Mouse (Mus musculus): Measurements from ENCODE around the gene Fam3c. TPM values are rescaled to one million over a fixed set of nuclear protein-coding genes. Genes with fewer than 3 reads are reported as not detected.
A peak's percentile ranks its signal among the peaks of the same experiment; 100 is the strongest.

Fam3c gene
- polyA plus RNA-seq, 1 experiment: 84.3 TPM

GRCm38 (mm10) chr6:22288004-22288736, 67.9 kb downstream of the Fam3c start, which contains the start of gene Wnt16:
Wnt16 (plus strand) TSS chr6:22288227.
- Histone ChIP-seq H3K27ac (ENCODE audit: insufficient read depth, low read length) (no peak within 1 kb of the TSS), H3K4me1 (ENCODE audit: control insufficient read depth, insufficient read depth, low read length) (no peaks in the 10 kb centered on the region), H3K4me3 (ENCODE audit: low read depth, low read length) (peak within 1 kb of the TSS; percentile 31), H3K9ac (ENCODE audit: low read depth, poor library complexity, severe bottlenecking) (no peak within 1 kb of the TSS), H3K27me3 (ENCODE audit: control insufficient read depth, insufficient read depth, low read length, poor library complexity, severe bottlenecking) (0 out of 2 replicates have a peak, but pooled peaks cover 2% of the 10 kb centered on the region), H3K36me3 (ENCODE audit: control insufficient read depth, insufficient read depth, low read length, poor library complexity, severe bottlenecking) (no peaks in the 10 kb centered on the region), H3K9me3 (replicated peaks; ENCODE audit: control insufficient read depth, insufficient read depth, low read length, poor library complexity, severe bottlenecking) (no peaks in the 10 kb centered on the region)
- TF ChIP-seq POLR2A (IDR thresholded peaks at IDR 0.05; ENCODE audit: insufficient read depth, low read length): no peak
- no peak for TF ChIP-seq CTCF (IDR thresholded peaks at IDR 0.05; ENCODE audit: low read depth, low read length)

DNA sequence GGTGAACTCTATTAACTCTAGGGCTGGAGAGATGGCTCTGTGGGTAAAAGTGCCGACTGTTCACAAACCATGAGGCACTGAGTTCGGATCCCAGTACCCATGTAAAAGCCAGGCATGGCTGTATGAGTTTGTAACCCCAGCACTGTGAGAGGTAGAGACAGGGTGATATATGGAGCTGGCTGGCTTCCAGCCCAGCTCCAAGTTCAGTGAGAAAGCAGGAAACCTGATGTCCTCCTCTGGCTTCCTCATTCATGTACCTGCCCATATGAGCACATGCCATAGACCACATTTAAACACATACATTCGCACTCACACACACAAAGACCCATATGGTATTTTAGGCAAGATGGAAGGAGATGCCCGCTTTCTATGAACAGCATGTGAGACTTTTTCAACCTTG, 73.6 kb downstream of the Fam3c start:
- TF ChIP-seq CTCF (IDR thresholded peaks at IDR 0.05; ENCODE audit: low read depth, low read length): no peak
- TF ChIP-seq EP300 (IDR thresholded peaks at IDR 0.05; ENCODE audit: insufficient read depth, low read depth, low read length): no peak
- TF ChIP-seq POLR2A (IDR thresholded peaks at IDR 0.05; ENCODE audit: insufficient read depth, low read length): no peak
- Histone ChIP-seq H3K27ac (ENCODE audit: insufficient read depth, low read length) (no peak overlapping the region), H3K4me3 (ENCODE audit: low read depth, low read length) (no peak overlapping the region), H3K4me1 (ENCODE audit: control insufficient read depth, insufficient read depth, low read length) (no peaks in the 10 kb centered on the region), H3K9ac (ENCODE audit: low read depth, poor library complexity, severe bottlenecking) (no peak overlapping the region), H3K27me3 (ENCODE audit: control insufficient read depth, insufficient read depth, low read length, poor library complexity, severe bottlenecking) (no peaks in the 10 kb centered on the region), H3K36me3 (ENCODE audit: control insufficient read depth, insufficient read depth, low read length, poor library complexity, severe bottlenecking) (no peaks in the 10 kb centered on the region), H3K9me3 (replicated peaks; ENCODE audit: control insufficient read depth, insufficient read depth, low read length, poor library complexity, severe bottlenecking) (no peaks in the 10 kb centered on the region)

- H3K4me1 ChIP-seq (ENCODE audit: control insufficient read depth, insufficient read depth, low read length): no peaks in the 10 kb centered on the region
- H3K27ac ChIP-seq (ENCODE audit: insufficient read depth, low read length): no peak overlapping the region
- TF ChIP-seq EP300 (IDR thresholded peaks at IDR 0.05; ENCODE audit: insufficient read depth, low read depth, low read length) (no peak), CTCF (IDR thresholded peaks at IDR 0.05; ENCODE audit: low read depth, low read length) (no peak)
- H3K36me3 ChIP-seq (ENCODE audit: control insufficient read depth, insufficient read depth, low read length, poor library complexity, severe bottlenecking): no peaks in the 10 kb centered on the region
- H3K4me3 ChIP-seq (ENCODE audit: low read depth, low read length): no peak overlapping the region
- no peaks in the 10 kb centered on the region for H3K27me3 ChIP-seq (ENCODE audit: control insufficient read depth, insufficient read depth, low read length, poor library complexity, severe bottlenecking)
- H3K9me3 ChIP-seq (replicated peaks; ENCODE audit: control insufficient read depth, insufficient read depth, low read length, poor library complexity, severe bottlenecking): no peaks in the 10 kb centered on the region
- no peak overlapping the region for H3K9ac ChIP-seq (ENCODE audit: low read depth, poor library complexity, severe bottlenecking)
Observed at GRCm38 (mm10) chr6:22280217-22280861, 75.7 kb downstream of the Fam3c start.

GRCm38 (mm10) chr6:22277941-22278340, 78.1 kb downstream of the Fam3c start:
- Histone ChIP-seq H3K4me3 (ENCODE audit: low read depth, low read length) (no peak overlapping the region), H3K4me1 (ENCODE audit: control insufficient read depth, insufficient read depth, low read length) (no peaks in the 10 kb centered on the region), H3K27ac (ENCODE audit: insufficient read depth, low read length) (no peak overlapping the region), H3K36me3 (ENCODE audit: control insufficient read depth, insufficient read depth, low read length, poor library complexity, severe bottlenecking) (no peaks in the 10 kb centered on the region), H3K9ac (ENCODE audit: low read depth, poor library complexity, severe bottlenecking) (no peak overlapping the region), H3K9me3 (replicated peaks; ENCODE audit: control insufficient read depth, insufficient read depth, low read length, poor library complexity, severe bottlenecking) (no peaks in the 10 kb centered on the region), H3K27me3 (ENCODE audit: control insufficient read depth, insufficient read depth, low read length, poor library complexity, severe bottlenecking) (no peaks in the 10 kb centered on the region)
- no peak for TF ChIP-seq EP300 (IDR thresholded peaks at IDR 0.05; ENCODE audit: insufficient read depth, low read depth, low read length)
- TF ChIP-seq CTCF (IDR thresholded peaks at IDR 0.05; ENCODE audit: low read depth, low read length): no peak
- TF ChIP-seq POLR2A (IDR thresholded peaks at IDR 0.05; ENCODE audit: insufficient read depth, low read length): no peak

DNA sequence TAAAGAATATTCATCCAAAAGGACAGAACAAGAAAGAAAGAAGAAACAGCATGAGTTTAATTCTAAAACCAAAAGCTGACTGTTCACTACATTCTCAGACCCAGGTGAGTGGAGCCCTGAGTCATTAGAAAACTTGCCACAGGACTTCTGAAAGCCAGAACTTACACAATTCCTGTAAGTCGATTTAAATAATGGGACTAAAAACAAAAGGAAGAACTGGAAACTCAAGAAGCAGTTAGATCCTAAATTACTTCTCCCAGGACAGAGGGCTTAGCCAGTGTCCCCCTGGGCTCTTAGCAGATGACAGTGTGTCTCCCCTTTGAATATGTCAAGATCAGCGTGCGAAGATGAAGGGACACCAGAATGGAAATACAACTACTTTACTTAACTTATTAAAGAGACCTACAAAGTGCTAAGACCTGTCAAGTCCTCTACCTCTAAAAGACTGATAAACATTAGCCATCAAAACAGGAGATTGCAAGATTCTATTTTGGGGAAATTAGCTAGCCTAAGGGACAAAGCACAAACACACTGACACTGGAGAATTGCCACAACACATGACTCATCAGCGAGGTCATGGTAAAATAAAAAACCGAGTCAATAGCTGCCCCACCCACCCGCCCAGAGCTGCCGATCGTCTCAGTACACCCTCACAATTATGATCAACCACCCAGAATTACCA, 86.1 kb downstream of the Fam3c start:
- Histone ChIP-seq H3K4me1 (ENCODE audit: control insufficient read depth, insufficient read depth, low read length) (no peaks in the 10 kb centered on the region), H3K27ac (ENCODE audit: insufficient read depth, low read length) (no peak overlapping the region), H3K9ac (ENCODE audit: low read depth, poor library complexity, severe bottlenecking) (no peak overlapping the region), H3K27me3 (ENCODE audit: control insufficient read depth, insufficient read depth, low read length, poor library complexity, severe bottlenecking) (no peaks in the 10 kb centered on the region), H3K9me3 (replicated peaks; ENCODE audit: control insufficient read depth, insufficient read depth, low read length, poor library complexity, severe bottlenecking) (no peaks in the 10 kb centered on the region), H3K4me3 (ENCODE audit: low read depth, low read length) (no peak overlapping the region), H3K36me3 (ENCODE audit: control insufficient read depth, insufficient read depth, low read length, poor library complexity, severe bottlenecking) (no peaks in the 10 kb centered on the region)
- no peak for TF ChIP-seq POLR2A (IDR thresholded peaks at IDR 0.05; ENCODE audit: insufficient read depth, low read length)
- TF ChIP-seq CTCF (IDR thresholded peaks at IDR 0.05; ENCODE audit: low read depth, low read length): no peak
- TF ChIP-seq EP300 (IDR thresholded peaks at IDR 0.05; ENCODE audit: insufficient read depth, low read depth, low read length): no peak

DNA sequence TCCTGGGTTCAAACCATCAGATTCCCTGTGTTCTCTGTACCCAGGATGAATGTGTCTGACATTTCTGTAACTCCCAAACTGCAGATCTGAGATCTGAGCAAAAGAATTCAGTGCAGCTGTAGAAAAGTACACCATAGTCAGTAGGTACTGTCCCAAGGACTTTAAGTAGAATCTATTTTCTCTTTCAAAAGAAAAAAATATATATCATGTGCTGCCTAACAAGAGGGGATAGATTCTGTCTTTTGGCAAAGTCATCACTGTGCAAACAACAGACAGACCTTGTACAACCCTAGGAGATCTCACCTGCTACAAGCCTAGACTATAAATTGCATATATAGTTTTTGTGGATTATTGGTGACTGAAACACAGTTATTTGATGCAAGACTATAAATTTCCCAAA, 87.4 kb downstream of the Fam3c start:
- no peak overlapping the region for H3K4me3 ChIP-seq (ENCODE audit: low read depth, low read length)
- no peaks in the 10 kb centered on the region for H3K27me3 ChIP-seq (ENCODE audit: control insufficient read depth, insufficient read depth, low read length, poor library complexity, severe bottlenecking)
- TF ChIP-seq EP300 (IDR thresholded peaks at IDR 0.05; ENCODE audit: insufficient read depth, low read depth, low read length): no peak
- TF ChIP-seq POLR2A (IDR thresholded peaks at IDR 0.05; ENCODE audit: insufficient read depth, low read length): no peak
- no peak for TF ChIP-seq CTCF (IDR thresholded peaks at IDR 0.05; ENCODE audit: low read depth, low read length)
- H3K27ac ChIP-seq (ENCODE audit: insufficient read depth, low read length): no peak overlapping the region
- H3K9ac ChIP-seq (ENCODE audit: low read depth, poor library complexity, severe bottlenecking): no peak overlapping the region
- H3K36me3 ChIP-seq (ENCODE audit: control insufficient read depth, insufficient read depth, low read length, poor library complexity, severe bottlenecking): no peaks in the 10 kb centered on the region
- no peaks in the 10 kb centered on the region for H3K9me3 ChIP-seq (replicated peaks; ENCODE audit: control insufficient read depth, insufficient read depth, low read length, poor library complexity, severe bottlenecking)
- H3K4me1 ChIP-seq (ENCODE audit: control insufficient read depth, insufficient read depth, low read length): no peaks in the 10 kb centered on the region
